Mouse (Mus musculus): ENCODE data around the gene Tbcc. TPM values are rescaled to one million over a fixed set of nuclear protein-coding genes. Genes with fewer than 3 reads are reported as not detected.
A peak's percentile ranks its signal among the peaks of the same experiment; 100 is the strongest.

The Tbcc gene
- polyA plus RNA-seq, 1 experiment from 2014 or later: 62.3 TPM

- Histone ChIP-seq H3K4me1 (replicated peaks; ENCODE audit: control insufficient read depth, insufficient read depth, low read length) (peaks cover 6% of the 10 kb centered on the region; the same call in 1 of the 2 replicates), H3K27ac (ENCODE audit: low read depth, low read length) (no peak overlapping the region), H3K9me3 (ENCODE audit: control insufficient read depth, low read length) (no peaks in the 10 kb centered on the region), H3K4me2 (ENCODE audit: low read depth, low read length, severe bottlenecking) (no peak overlapping the region), H3K9ac (ENCODE audit: low read length) (no peak overlapping the region), H3K4me3 (ENCODE audit: low read depth, low read length) (no peak overlapping the region), H3K36me3 (ENCODE audit: control insufficient read depth, insufficient read depth, low read length) (no peaks in the 10 kb centered on the region), H3K27me3 (ENCODE audit: control insufficient read depth, insufficient read depth, low read length) (no peaks in the 10 kb centered on the region)
- ATAC-seq (replicated peaks; ENCODE audit: low FRiP score) (no peak), DNase-seq (ENCODE audit: low spot score) (no peak)
- WGBS: 90% methylated on average over 7 of the region's 7 CpGs
Measured at GRCm38 (mm10) chr17:46854096-46854495, 36.4 kb upstream of the Tbcc start.

- DNase-seq (ENCODE audit: low spot score): no peak
Measured at GRCm38 (mm10) chr17:46854640-46855110, 35.8 kb upstream of the Tbcc start.

GRCm38 (mm10) chr17:46855328-46856106, 35.0 kb upstream of the Tbcc start:
- peaks cover 6% of the 10 kb centered on the region; the same call in 1 of the 2 replicates for H3K4me1 ChIP-seq (replicated peaks; ENCODE audit: control insufficient read depth, insufficient read depth, low read length)
- H3K4me2 ChIP-seq (ENCODE audit: low read depth, low read length, severe bottlenecking): peak overlapping the region; percentile 48
- no peaks in the 10 kb centered on the region for H3K27me3 ChIP-seq (ENCODE audit: control insufficient read depth, insufficient read depth, low read length)
- WGBS: 77% methylated on average over 15 of the region's 15 CpGs
- DNase-seq (ENCODE audit: low spot score): no peak
- no peak for ATAC-seq (replicated peaks; ENCODE audit: low FRiP score)
- peak overlapping the region; percentile 100 for H3K9ac ChIP-seq (ENCODE audit: low read length)
- no peaks in the 10 kb centered on the region for H3K36me3 ChIP-seq (ENCODE audit: control insufficient read depth, insufficient read depth, low read length)
- H3K27ac ChIP-seq (ENCODE audit: low read depth, low read length): peak overlapping the region; percentile 100
- no peaks in the 10 kb centered on the region for H3K9me3 ChIP-seq (ENCODE audit: control insufficient read depth, low read length)
- H3K4me3 ChIP-seq (ENCODE audit: low read depth, low read length): peak overlapping the region; percentile 99

More at GRCm38 (mm10) chr17:46854640-46855110, 35.8 kb upstream of the Tbcc start:
- H3K36me3 ChIP-seq (ENCODE audit: control insufficient read depth, insufficient read depth, low read length): no peaks in the 10 kb centered on the region
- H3K9me3 ChIP-seq (ENCODE audit: control insufficient read depth, low read length): no peaks in the 10 kb centered on the region
- H3K4me2 ChIP-seq (ENCODE audit: low read depth, low read length, severe bottlenecking): no peak overlapping the region
- no peak for ATAC-seq (replicated peaks; ENCODE audit: low FRiP score)
- peaks cover 6% of the 10 kb centered on the region; the same call in 1 of the 2 replicates for H3K4me1 ChIP-seq (replicated peaks; ENCODE audit: control insufficient read depth, insufficient read depth, low read length)
- no peak overlapping the region for H3K4me3 ChIP-seq (ENCODE audit: low read depth, low read length)
- WGBS: 90% methylated on average over 8 of the region's 8 CpGs
- H3K27me3 ChIP-seq (ENCODE audit: control insufficient read depth, insufficient read depth, low read length): no peaks in the 10 kb centered on the region
- H3K9ac ChIP-seq (ENCODE audit: low read length): no peak overlapping the region
- no peak overlapping the region for H3K27ac ChIP-seq (ENCODE audit: low read depth, low read length)

- H3K27ac ChIP-seq (ENCODE audit: low read depth, low read length): peak overlapping the region; percentile 100
- 33% methylated on average over 4 of the region's 4 CpGs for WGBS
- no peaks in the 10 kb centered on the region for H3K27me3 ChIP-seq (ENCODE audit: control insufficient read depth, insufficient read depth, low read length)
- H3K36me3 ChIP-seq (ENCODE audit: control insufficient read depth, insufficient read depth, low read length): no peaks in the 10 kb centered on the region
- peak overlapping the region; percentile 100 for H3K9ac ChIP-seq (ENCODE audit: low read length)
- DNase-seq (ENCODE audit: low spot score) (no peak), ATAC-seq (replicated peaks; ENCODE audit: low FRiP score) (no peak)
- H3K9me3 ChIP-seq (ENCODE audit: control insufficient read depth, low read length): no peaks in the 10 kb centered on the region
- H3K4me3 ChIP-seq (ENCODE audit: low read depth, low read length): peak overlapping the region; percentile 99
- H3K4me2 ChIP-seq (ENCODE audit: low read depth, low read length, severe bottlenecking): peak overlapping the region; percentile 48
- peaks cover 6% of the 10 kb centered on the region; the same call in 1 of the 2 replicates for H3K4me1 ChIP-seq (replicated peaks; ENCODE audit: control insufficient read depth, insufficient read depth, low read length)
Measured at GRCm38 (mm10) chr17:46856107-46856388, 34.4 kb upstream of the Tbcc start.

GRCm38 (mm10) chr17:46856471-46857360, 33.8 kb upstream of the Tbcc start:
- Histone ChIP-seq H3K36me3 (ENCODE audit: control insufficient read depth, insufficient read depth, low read length) (no peaks in the 10 kb centered on the region), H3K4me3 (ENCODE audit: low read depth, low read length) (peak overlapping the region; percentile 99), H3K9me3 (ENCODE audit: control insufficient read depth, low read length) (no peaks in the 10 kb centered on the region), H3K27ac (ENCODE audit: low read depth, low read length) (peak overlapping the region; percentile 100), H3K27me3 (ENCODE audit: control insufficient read depth, insufficient read depth, low read length) (no peaks in the 10 kb centered on the region), H3K4me2 (ENCODE audit: low read depth, low read length, severe bottlenecking) (peak overlapping the region; percentile 48), H3K9ac (ENCODE audit: low read length) (peak overlapping the region; percentile 100), H3K4me1 (replicated peaks; ENCODE audit: control insufficient read depth, insufficient read depth, low read length) (peaks cover 6% of the 10 kb centered on the region; the same call in 1 of the 2 replicates)
- WGBS: under 1% methylated on average over 77 of the region's 87 CpGs
- peak; percentile 87 for DNase-seq (ENCODE audit: low spot score)
- peak; percentile 44 for ATAC-seq (replicated peaks; ENCODE audit: low FRiP score)

GRCm38 (mm10) chr17:46857361-46857902, 33.1 kb upstream of the Tbcc start:
- H3K4me2 ChIP-seq (ENCODE audit: low read depth, low read length, severe bottlenecking): peak overlapping the region; percentile 48
- under 1% methylated on average over 42 of the region's 52 CpGs for WGBS
- peak; percentile 84 for ATAC-seq (replicated peaks; ENCODE audit: low FRiP score)
- peak; percentile 92 for DNase-seq (ENCODE audit: low spot score)
- no peaks in the 10 kb centered on the region for H3K36me3 ChIP-seq (ENCODE audit: control insufficient read depth, insufficient read depth, low read length)
- no peaks in the 10 kb centered on the region for H3K9me3 ChIP-seq (ENCODE audit: control insufficient read depth, low read length)
- peak overlapping the region; percentile 100 for H3K27ac ChIP-seq (ENCODE audit: low read depth, low read length)
- H3K4me1 ChIP-seq (replicated peaks; ENCODE audit: control insufficient read depth, insufficient read depth, low read length): peaks cover 6% of the 10 kb centered on the region; the same call in 1 of the 2 replicates
- peak overlapping the region; percentile 99 for H3K4me3 ChIP-seq (ENCODE audit: low read depth, low read length)
- peak overlapping the region; percentile 100 for H3K9ac ChIP-seq (ENCODE audit: low read length)
- H3K27me3 ChIP-seq (ENCODE audit: control insufficient read depth, insufficient read depth, low read length): no peaks in the 10 kb centered on the region

GRCm38 (mm10) chr17:46857903-46858748, 32.4 kb upstream of the Tbcc start, which contains the start of gene Bicral:
TSS of gene Bicral (minus strand) at chr17:46858482.
- H3K4me1 ChIP-seq (replicated peaks; ENCODE audit: control insufficient read depth, insufficient read depth, low read length): peaks cover 4% of the 10 kb centered on the region; the same call in 1 of the 2 replicates
- peak within 1 kb of the TSS; percentile 99 for H3K4me3 ChIP-seq (ENCODE audit: low read depth, low read length)
- no peaks in the 10 kb centered on the region for H3K9me3 ChIP-seq (ENCODE audit: control insufficient read depth, low read length)
- DNase-seq (ENCODE audit: low spot score) (peak; percentile 92), ATAC-seq (replicated peaks; ENCODE audit: low FRiP score) (peak; percentile 76)
- peak within 1 kb of the TSS; percentile 100 for H3K27ac ChIP-seq (ENCODE audit: low read depth, low read length)
- H3K27me3 ChIP-seq (ENCODE audit: control insufficient read depth, insufficient read depth, low read length): no peaks in the 10 kb centered on the region
- H3K4me2 ChIP-seq (ENCODE audit: low read depth, low read length, severe bottlenecking): peak within 1 kb of the TSS; percentile 48
- WGBS: 1% methylated on average over 63 of the region's 65 CpGs
- peak within 1 kb of the TSS; percentile 100 for H3K9ac ChIP-seq (ENCODE audit: low read length)
- no peaks in the 10 kb centered on the region for H3K36me3 ChIP-seq (ENCODE audit: control insufficient read depth, insufficient read depth, low read length)
